Mouse (Mus musculus) frontal cortex, postnatal 14 days (tissue): ENCODE results near the gene Soat1.
"Not testable (repeated sequence)": the region's sequence is repeated elsewhere in the genome, so short reads cannot be mapped to it uniquely, and the experiment has no call there.

ENCODE experiments used
- DNase-seq, 2 experiments: peaks; one replicate each; pipeline ENCODE4 v3.0.0; 2022; ENCODE audit warnings: low spot score in 2 of 2

Gene Soat1

GRCm38 (mm10) chr1:156473961-156474503 is at the start of gene Soat1:
TSS of gene Soat1 (minus strand) at chr1:156474331.
- DNase-seq: peak; percentile 68 to 82

- DNase-seq: not testable (repeated sequence)
Measured at GRCm38 (mm10) chr1:156523842-156524241, 49.7 kb upstream of the Soat1 start, which contains the start of gene Gm10031. TSS of gene Gm10031 (plus strand) at chr1:156524012.

DNA sequence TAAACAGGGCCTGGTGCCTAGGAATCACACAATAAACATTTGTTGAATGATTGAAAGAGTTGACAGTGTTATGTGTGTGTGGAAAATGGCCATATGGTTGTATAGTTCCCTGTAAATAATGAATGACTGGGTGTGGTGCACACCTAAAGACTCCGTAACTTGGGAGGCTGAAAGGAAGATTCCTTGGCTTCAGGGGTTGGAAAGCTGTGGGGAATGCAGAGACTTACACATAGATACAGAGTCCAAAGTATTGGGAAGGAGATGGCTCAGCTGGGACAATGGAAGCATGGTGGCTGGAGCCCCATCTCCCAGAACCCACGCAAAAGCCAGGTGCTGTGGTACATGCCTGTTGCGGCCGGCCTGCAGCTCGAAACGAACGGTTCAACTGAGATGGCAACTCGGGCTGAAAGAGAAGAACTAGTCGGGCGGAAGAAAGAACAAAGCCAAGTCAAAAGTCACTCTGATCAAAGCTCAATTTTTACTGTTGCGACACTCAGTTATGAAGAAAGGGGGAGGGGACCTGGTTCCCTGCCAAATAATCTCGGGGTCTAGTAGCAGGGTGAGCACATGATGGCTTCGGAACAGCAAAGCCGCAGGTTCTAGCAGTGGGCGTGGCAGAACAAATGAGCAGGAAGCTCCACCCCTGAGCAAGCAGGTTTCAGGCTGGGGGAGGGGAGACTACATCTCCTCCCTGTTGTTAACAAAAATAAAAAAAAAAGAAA is 47.8 kb upstream of the Soat1 start:
- DNase-seq: no peak

DNA sequence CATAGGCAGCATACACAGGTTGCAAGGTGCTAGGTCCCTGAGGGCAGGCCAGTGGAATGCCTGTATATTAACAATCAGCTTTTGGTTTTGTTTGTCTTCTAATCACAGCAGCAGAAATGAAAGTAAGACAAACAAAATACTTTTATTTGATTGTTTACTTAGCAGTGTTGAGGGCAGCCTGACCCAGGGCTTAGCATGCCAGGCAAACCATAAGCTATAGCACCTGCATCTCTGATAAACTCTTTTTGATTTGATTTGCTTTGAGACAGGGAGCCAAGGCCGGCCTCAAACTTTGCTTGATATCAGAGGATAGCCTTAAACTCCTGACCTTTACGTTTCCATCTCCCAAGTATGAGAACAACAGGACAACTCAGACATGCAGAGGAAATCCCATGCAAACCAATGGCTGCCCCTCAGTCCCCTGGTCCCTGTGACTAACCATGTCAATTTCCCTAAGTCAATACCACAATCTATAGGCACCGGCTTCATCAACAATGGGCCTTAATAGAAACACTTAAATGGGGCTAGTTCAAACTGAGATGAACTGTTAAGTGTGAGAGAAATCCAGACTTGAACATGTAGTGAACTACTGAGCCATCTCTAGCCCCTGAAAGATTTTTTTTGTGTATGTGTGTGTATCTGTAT is 46.1 kb upstream of the Soat1 start:
- DNase-seq: no peak

GRCm38 (mm10) chr1:156507753-156508152 is 33.6 kb upstream of the Soat1 start:
- no peak for DNase-seq

DNA sequence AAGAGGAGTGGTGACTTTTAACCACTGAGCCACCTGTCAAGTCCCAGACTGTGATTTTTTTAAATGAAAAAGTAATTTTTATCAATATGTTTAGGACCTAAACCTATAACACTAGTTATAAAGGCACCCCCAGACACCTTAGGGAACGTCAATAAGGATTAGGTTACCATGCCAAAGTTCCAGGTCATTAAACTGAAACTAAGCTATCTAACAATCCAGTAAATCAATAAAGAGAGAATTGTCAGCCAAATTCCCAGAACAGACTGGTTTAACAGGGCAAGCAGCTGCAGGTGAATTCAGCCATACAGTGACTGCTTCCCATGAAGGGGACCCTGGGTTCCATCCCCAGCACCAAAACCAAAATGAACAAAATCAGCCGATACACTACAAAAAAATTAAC is 31.8 kb upstream of the Soat1 start:
- DNase-seq: no peak

DNA sequence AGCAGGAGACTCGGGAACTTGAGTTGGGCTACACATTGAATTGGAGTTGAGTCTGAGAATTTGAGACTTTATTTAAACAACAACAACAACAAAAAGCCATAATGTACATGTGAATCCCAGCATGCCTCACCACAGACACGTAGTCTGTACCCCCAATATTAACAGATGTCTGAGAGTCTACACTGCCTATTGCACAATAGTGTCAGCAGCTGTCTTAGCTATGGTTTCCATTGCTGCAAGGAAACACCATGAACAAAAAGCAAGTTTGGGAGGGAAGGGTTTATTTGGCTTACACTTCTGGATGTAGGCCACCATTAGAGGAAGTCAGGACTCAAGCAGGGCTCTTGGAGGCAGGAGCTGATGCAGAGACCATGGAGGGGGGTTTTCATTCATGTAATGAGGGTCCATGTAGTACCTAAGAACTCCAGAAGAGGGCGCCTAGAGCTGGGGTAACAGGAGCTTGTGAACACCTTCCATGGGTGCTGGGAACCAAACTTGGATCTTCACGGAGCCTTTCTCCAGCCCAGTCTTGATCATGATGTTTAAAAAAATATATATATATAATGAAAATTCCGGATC is 30.9 kb upstream of the Soat1 start:
- no peak for DNase-seq

DNA sequence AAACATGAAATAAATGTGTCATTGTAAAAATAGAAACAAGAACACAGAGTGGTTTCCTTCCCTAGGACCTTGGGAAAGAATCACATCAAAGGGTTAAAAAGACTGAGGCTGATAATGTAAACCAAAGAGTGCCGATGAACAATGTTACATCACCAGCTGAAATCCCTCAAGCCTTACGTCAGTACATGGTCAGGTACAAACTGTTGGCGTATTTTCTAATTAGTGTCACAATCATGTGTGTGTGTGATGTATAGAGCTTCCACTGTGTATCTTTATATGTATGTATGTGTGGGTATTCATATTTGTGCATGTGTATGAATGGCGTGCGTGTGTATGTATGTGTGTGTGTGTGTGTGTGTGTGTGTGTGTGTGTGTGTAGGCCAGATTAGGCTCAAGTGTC is 22.8 kb upstream of the Soat1 start:
- no peak for DNase-seq

GRCm38 (mm10) chr1:156495025-156495424 is 20.9 kb upstream of the Soat1 start:
- no peak for DNase-seq

GRCm38 (mm10) chr1:156491226-156491796 is 17.2 kb upstream of the Soat1 start:
- no peak for DNase-seq

- no peak for DNase-seq
Measured at GRCm38 (mm10) chr1:156488031-156488430, 13.9 kb upstream of the Soat1 start.

DNA sequence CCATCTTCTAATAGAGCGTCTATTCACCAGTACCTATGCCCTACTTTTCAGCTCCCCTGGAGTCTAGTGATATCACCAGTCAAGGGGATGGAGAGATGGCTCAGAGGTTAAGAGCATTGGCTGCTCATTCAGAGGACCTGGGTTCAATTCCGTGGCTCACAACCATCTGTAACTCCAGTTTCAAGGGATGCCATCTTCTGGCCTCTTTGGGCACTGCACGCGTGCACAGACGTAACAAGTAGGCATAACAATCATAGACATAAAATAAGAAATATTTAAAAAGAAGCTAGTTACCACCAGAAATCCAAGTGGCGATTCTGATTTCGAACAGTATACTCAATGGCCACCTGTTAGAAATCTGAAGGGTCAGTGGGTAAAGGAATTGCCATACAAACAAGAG is 13.4 kb upstream of the Soat1 start:
- no peak for DNase-seq

DNA sequence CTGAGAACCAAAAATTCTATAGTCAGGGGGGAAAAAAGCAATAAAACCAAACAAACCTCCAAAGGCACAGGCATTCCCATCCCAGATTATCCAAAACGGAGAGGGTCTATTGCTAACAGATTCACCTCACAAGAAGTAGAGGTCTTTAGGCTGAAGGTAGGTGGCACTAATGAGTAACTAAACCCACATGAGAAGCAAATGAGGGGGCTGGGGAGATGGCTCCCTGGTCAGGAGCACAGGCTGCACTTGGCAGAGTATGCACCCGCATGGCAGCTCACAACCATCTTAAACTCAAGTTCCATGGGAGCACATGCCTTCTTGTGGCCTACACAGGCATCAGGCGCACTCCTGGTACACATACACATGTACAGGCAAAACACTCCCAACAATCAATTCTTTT is 7.7 kb upstream of the Soat1 start:
- DNase-seq: no peak

DNA sequence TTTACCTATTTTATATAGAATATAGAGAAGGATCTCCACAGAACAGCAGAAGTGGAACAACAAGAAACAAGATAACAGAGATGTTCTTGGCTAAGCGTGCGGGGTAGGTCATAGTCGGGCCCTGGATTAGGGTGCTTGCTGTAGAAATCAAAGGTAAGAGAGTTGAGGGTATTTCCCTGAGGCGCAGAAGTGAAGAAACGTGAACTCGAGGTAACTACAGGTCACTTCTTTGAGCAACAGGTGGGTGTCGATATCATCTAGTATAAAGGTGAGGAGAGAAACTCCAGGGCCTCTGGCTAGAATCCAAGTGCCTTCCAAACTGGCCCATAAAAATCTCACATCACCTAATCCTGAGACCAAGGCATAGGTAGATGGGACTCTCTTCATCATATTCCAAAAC is 2.4 kb upstream of the Soat1 start:
- DNase-seq: no peak

DNA sequence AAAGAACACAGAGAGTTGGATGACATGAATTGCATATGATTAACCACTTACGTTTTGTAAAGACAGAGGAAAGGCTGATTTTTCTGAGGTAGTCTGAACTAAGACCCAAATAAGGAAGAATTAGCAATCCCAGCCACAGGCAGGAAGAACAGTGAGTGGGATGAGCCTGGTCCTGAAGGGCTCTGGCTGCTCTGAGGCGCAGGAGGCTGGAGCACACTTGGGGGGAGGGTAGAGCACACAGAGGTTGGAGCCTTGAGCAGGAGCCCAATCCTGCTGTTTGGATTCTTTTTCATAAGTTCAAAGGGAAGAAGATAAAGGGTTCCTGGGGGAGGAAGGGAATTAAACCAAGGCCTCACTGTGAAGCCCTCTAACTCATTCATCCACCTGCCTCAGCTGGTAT is 1.9 kb upstream of the Soat1 start:
- no peak for DNase-seq

- DNase-seq: no peak
Measured at GRCm38 (mm10) chr1:156474854-156475253, 723 bp upstream of the Soat1 start.

DNA sequence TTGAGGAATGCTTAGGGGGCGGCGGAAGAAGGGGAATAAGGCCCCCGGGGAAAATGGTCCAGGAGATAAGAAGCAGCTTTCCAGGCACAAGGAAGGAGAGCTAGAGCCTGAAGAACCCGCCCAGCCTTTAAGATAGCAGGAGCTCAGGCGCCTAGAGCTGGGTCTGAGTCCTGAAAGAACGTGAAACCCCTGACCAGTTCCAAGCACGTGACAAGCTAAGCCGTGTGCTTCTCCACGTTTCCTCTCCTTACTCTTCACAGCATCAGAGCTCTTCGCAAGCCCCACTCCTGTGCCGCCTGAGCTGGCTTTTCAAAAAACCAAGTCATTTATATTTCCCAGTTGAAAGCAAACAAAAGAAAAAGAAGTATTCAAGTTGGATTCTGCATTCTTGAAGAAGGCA is 1.1 kb downstream of the Soat1 start:
- no peak for DNase-seq

DNA sequence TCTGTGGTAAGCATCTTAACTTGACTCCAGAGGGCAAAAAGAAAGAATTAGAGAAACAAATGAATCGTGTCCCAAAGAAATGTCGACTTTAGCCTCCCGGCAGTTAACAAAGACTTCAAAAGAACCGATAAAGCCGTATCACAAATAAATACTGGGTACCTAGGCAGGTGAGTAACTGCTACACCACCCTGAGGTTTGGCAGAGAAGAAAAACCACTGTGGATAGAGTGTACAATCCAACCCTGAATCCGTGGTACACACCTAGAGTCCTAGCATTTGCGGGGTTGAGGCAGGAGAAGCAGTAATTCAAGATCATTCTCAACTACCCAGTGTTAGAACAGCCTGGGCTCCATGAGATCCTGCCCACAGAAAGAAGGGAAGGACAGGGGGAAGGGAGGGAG is 2.2 kb downstream of the Soat1 start:
- no peak for DNase-seq

DNA sequence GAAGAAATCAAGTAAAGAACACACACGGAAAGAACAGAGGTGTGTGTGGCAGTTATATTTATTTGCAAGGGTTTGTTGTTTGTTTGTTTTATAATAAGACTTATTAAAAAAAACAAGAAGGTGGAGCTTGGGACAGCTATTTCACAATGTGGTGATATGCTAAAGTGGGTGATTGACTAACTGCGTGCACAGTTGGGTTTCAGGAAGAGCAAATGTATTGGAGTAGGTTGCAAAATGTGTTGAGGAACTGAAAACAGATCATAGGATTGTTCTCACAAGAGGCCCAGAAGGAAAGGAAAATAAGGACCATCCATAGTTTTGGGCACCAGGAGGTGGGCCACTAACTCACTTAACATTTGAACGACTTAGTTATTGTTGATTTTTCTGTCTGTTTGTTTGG is 3.1 kb downstream of the Soat1 start:
- no peak for DNase-seq

GRCm38 (mm10) chr1:156470557-156470956 is 3.6 kb downstream of the Soat1 start:
- DNase-seq: no peak

DNA sequence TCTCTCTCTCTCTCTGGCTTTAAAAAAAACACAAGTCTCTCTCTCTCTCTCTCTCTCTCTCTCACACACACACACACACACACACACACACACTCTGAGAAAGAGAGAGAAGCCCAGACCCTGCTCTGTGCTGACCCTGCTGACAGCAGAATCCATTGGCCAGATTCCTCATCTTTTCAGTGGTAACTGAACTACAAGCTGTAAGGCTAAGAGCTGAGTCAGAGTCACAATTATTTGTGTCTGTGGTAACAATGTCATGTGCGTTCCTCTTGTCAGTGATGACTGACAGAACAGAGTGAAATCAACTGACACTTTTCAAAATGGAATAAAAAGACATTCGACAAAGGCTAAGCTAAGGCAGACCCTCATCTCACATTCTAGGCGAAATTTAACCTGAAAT is 5.6 kb downstream of the Soat1 start:
- no peak for DNase-seq

DNA sequence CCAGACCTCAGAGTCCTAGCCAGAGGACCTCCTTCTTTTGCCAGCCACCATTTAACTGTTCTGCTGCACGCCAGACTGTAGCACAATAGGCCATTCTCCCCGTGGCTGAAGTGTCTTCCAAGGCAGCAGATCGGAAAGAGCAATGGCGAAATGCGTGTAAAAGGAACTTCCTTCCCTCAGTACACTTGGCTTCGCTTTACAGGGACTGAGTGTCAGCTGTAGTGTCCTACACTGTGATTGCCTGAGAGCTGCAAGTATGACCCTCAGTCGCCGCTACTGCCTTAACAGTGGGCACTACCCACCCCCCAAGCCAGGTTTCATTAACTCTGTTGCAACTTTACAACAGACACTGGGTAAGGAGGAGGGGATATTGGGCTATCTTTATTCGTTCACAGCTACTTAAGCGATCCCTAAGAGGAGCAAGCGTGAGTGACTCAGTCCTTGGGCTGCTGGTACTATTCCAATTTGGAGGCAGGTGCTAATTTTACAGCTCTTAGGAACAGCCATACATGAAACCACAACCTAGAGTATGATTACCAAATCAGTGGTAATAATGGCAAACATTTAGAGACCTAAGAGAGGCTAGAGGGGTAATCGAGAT is 6.4 kb downstream of the Soat1 start:
- DNase-seq: no peak
